Mouse (Mus musculus) right cerebral cortex, postnatal 4 days (tissue): Measurements from ENCODE around the gene C1qa.

Source experiments
- DNase-seq: peaks from one replicate; pipeline ENCODE4 v3.0.0-alpha.2; 2022

The C1qa gene

GRCm38 (mm10) chr4:136898637-136899036, at the start of gene C1qa:
C1qa (minus strand) TSS chr4:136898803.
- DNase-seq, result no peak

- no peak for DNase-seq
Observed at GRCm38 (mm10) chr4:136945397-136945796, 46.8 kb upstream of the C1qa start.

- no peak for DNase-seq
Observed at GRCm38 (mm10) chr4:136944558-136945350, 46.2 kb upstream of the C1qa start.

- DNase-seq, result no peak
Observed at GRCm38 (mm10) chr4:136943175-136943574, 44.6 kb upstream of the C1qa start.

- no peak for DNase-seq
Observed at GRCm38 (mm10) chr4:136942761-136943160, 44.2 kb upstream of the C1qa start.

- no peak for DNase-seq
Observed at GRCm38 (mm10) chr4:136937935-136938334, 39.3 kb upstream of the C1qa start.

- no peak for DNase-seq
Observed at GRCm38 (mm10) chr4:136937344-136937743, 38.7 kb upstream of the C1qa start.

- DNase-seq, result no peak
Observed at GRCm38 (mm10) chr4:136934746-136935613, 36.4 kb upstream of the C1qa start.

- no peak for DNase-seq
Observed at GRCm38 (mm10) chr4:136930474-136930873, 31.9 kb upstream of the C1qa start.

- DNase-seq, result no peak
Observed at GRCm38 (mm10) chr4:136928928-136929327, 30.3 kb upstream of the C1qa start.

GRCm38 (mm10) chr4:136925804-136926203, 27.2 kb upstream of the C1qa start:
- DNase-seq, result no peak

- DNase-seq, result peak; percentile 25
Observed at GRCm38 (mm10) chr4:136924529-136924928, 25.9 kb upstream of the C1qa start.

GRCm38 (mm10) chr4:136919526-136919925, 20.9 kb upstream of the C1qa start:
- DNase-seq, result no peak

- no peak for DNase-seq
Observed at GRCm38 (mm10) chr4:136918834-136919233, 20.2 kb upstream of the C1qa start.

GRCm38 (mm10) chr4:136917165-136917524, 18.5 kb upstream of the C1qa start:
- DNase-seq, result no peak

- no peak for DNase-seq
Observed at GRCm38 (mm10) chr4:136916359-136917164, 18.0 kb upstream of the C1qa start.

- DNase-seq, result no peak
Observed at GRCm38 (mm10) chr4:136912841-136913240, 14.2 kb upstream of the C1qa start.

- no peak for DNase-seq
Observed at GRCm38 (mm10) chr4:136911804-136912203, 13.2 kb upstream of the C1qa start.

- no peak for DNase-seq
Observed at GRCm38 (mm10) chr4:136911211-136911646, 12.6 kb upstream of the C1qa start.

- no peak for DNase-seq
Observed at GRCm38 (mm10) chr4:136907809-136908208, 9.2 kb upstream of the C1qa start.

- DNase-seq, result no peak
Observed at GRCm38 (mm10) chr4:136907033-136907432, 8.4 kb upstream of the C1qa start.

- no peak for DNase-seq
Observed at GRCm38 (mm10) chr4:136904767-136905539, 6.3 kb upstream of the C1qa start.
